Mouse (Mus musculus): ENCODE results near the gene Ttc24. TPM values are rescaled to one million over a fixed set of nuclear protein-coding genes. Genes with fewer than 3 reads are reported as not detected.
A peak's percentile ranks its signal among the peaks of the same experiment; 100 is the strongest.

Ttc24 gene
- total and polyA plus RNA-seq, 2 experiments from 2014 or later: not detected

GRCm38 (mm10) chr3:88071783-88072182 lies 6.3 kb downstream of the Ttc24 start:
- no peaks in the 10 kb centered on the region for H3K27me3 ChIP-seq (ENCODE audit: control insufficient read depth, insufficient read depth, low read length)
- TF ChIP-seq EP300 (IDR thresholded peaks at IDR 0.05; ENCODE audit: low read depth) (no peak), CTCF (IDR thresholded peaks at IDR 0.05; ENCODE audit: low read depth) (peak; percentile 92)
- H3K4me1 ChIP-seq (ENCODE audit: control insufficient read depth, insufficient read depth): no peaks in the 10 kb centered on the region
- ATAC-seq (ENCODE audit: insufficient read depth, low read depth) (peak; percentile 72), DNase-seq (ENCODE audit: low spot score) (peak; percentile 71)
- 0% methylated on average over 5 of the region's 5 CpGs for WGBS
- H3K27ac ChIP-seq (ENCODE audit: low read depth): no peak overlapping the region
- no peaks in the 10 kb centered on the region for H3K36me3 ChIP-seq (replicated peaks; ENCODE audit: control insufficient read depth, insufficient read depth, low read length)
- H3K9me3 ChIP-seq (replicated peaks; ENCODE audit: control insufficient read depth, low read length): no peaks in the 10 kb centered on the region
- no peak overlapping the region for H3K4me2 ChIP-seq (ENCODE audit: low read depth, low read length)
- H3K4me3 ChIP-seq (ENCODE audit: low read depth, low read length): no peak overlapping the region
- H3K9ac ChIP-seq (replicated peaks; ENCODE audit: low read depth, low read length): no peak overlapping the region

- Histone ChIP-seq H3K4me3 (ENCODE audit: low read depth, low read length) (no peak overlapping the region), H3K9ac (replicated peaks; ENCODE audit: low read depth, low read length) (no peak overlapping the region), H3K4me2 (ENCODE audit: low read depth, low read length) (no peak overlapping the region), H3K27me3 (ENCODE audit: control insufficient read depth, insufficient read depth, low read length) (no peaks in the 10 kb centered on the region), H3K27ac (ENCODE audit: low read depth) (no peak overlapping the region), H3K9me3 (replicated peaks; ENCODE audit: control insufficient read depth, low read length) (no peaks in the 10 kb centered on the region), H3K36me3 (replicated peaks; ENCODE audit: control insufficient read depth, insufficient read depth, low read length) (no peaks in the 10 kb centered on the region), H3K4me1 (ENCODE audit: control insufficient read depth, insufficient read depth) (no peaks in the 10 kb centered on the region)
- no peak for ATAC-seq (ENCODE audit: insufficient read depth, low read depth)
- TF ChIP-seq CTCF (IDR thresholded peaks at IDR 0.05; ENCODE audit: low read depth) (no peak), EP300 (IDR thresholded peaks at IDR 0.05; ENCODE audit: low read depth) (no peak)
- no peak for DNase-seq (ENCODE audit: low spot score)
- WGBS: 10% methylated on average over 2 of the region's 2 CpGs
Observed at GRCm38 (mm10) chr3:88068386-88068785, 9.7 kb downstream of the Ttc24 start.

GRCm38 (mm10) chr3:88057902-88058696 lies 20.0 kb downstream of the Ttc24 start, which contains the start of gene Naxe:
Gene Naxe, minus strand, starts transcription at chr3:88058495.
- Histone ChIP-seq H3K27me3 (ENCODE audit: control insufficient read depth, insufficient read depth, low read length) (no peaks in the 10 kb centered on the region), H3K4me3 (ENCODE audit: low read depth, low read length) (peak within 1 kb of the TSS; percentile 99), H3K4me1 (ENCODE audit: control insufficient read depth, insufficient read depth) (peaks cover 9% of the 10 kb centered on the region), H3K4me2 (ENCODE audit: low read depth, low read length) (peak within 1 kb of the TSS; percentile 98), H3K36me3 (replicated peaks; ENCODE audit: control insufficient read depth, insufficient read depth, low read length) (peaks cover 26% of the 10 kb centered on the region), H3K9ac (replicated peaks; ENCODE audit: low read depth, low read length) (peak within 1 kb of the TSS; percentile 87), H3K27ac (ENCODE audit: low read depth) (peak within 1 kb of the TSS; percentile 66), H3K9me3 (replicated peaks; ENCODE audit: control insufficient read depth, low read length) (no peaks in the 10 kb centered on the region)
- TF ChIP-seq EP300 (IDR thresholded peaks at IDR 0.05; ENCODE audit: low read depth) (no peak), CTCF (IDR thresholded peaks at IDR 0.05; ENCODE audit: low read depth) (no peak)
- WGBS: under 1% methylated on average over 60 of the region's 60 CpGs
- peak; percentile 70 for DNase-seq (ENCODE audit: low spot score)
- peak; percentile 95 for ATAC-seq (ENCODE audit: insufficient read depth, low read depth)

GRCm38 (mm10) chr3:88057030-88057429 lies 21.1 kb downstream of the Ttc24 start:
- WGBS: 84% methylated on average over 6 of the region's 6 CpGs
- no peak overlapping the region for H3K4me3 ChIP-seq (ENCODE audit: low read depth, low read length)
- no peak overlapping the region for H3K27ac ChIP-seq (ENCODE audit: low read depth)
- H3K36me3 ChIP-seq (replicated peaks; ENCODE audit: control insufficient read depth, insufficient read depth, low read length): peaks cover 34% of the 10 kb centered on the region
- no peak for DNase-seq (ENCODE audit: low spot score)
- H3K27me3 ChIP-seq (ENCODE audit: control insufficient read depth, insufficient read depth, low read length): no peaks in the 10 kb centered on the region
- no peak for ATAC-seq (ENCODE audit: insufficient read depth, low read depth)
- H3K4me1 ChIP-seq (ENCODE audit: control insufficient read depth, insufficient read depth): peaks cover 9% of the 10 kb centered on the region
- peak overlapping the region; percentile 87; the same call in 1 of the 2 replicates for H3K9ac ChIP-seq (replicated peaks; ENCODE audit: low read depth, low read length)
- no peaks in the 10 kb centered on the region for H3K9me3 ChIP-seq (replicated peaks; ENCODE audit: control insufficient read depth, low read length)
- H3K4me2 ChIP-seq (ENCODE audit: low read depth, low read length): 0 out of 2 replicates have a peak overlapping the region, but pooled peaks have one; percentile 98
- TF ChIP-seq CTCF (IDR thresholded peaks at IDR 0.05; ENCODE audit: low read depth): no peak

- ATAC-seq (ENCODE audit: insufficient read depth, low read depth): no peak
- peaks cover 23% of the 10 kb centered on the region for H3K36me3 ChIP-seq (replicated peaks; ENCODE audit: control insufficient read depth, insufficient read depth, low read length)
Observed at GRCm38 (mm10) chr3:88049532-88049931, 28.6 kb downstream of the Ttc24 start.

More at GRCm38 (mm10) chr3:88049532-88049931, 28.6 kb downstream of the Ttc24 start:
- WGBS: 49% methylated on average over 3 of the region's 3 CpGs
- no peak overlapping the region for H3K9ac ChIP-seq (replicated peaks; ENCODE audit: low read depth, low read length)
- no peaks in the 10 kb centered on the region for H3K9me3 ChIP-seq (replicated peaks; ENCODE audit: control insufficient read depth, low read length)
- no peak overlapping the region for H3K4me2 ChIP-seq (ENCODE audit: low read depth, low read length)
- H3K4me1 ChIP-seq (ENCODE audit: control insufficient read depth, insufficient read depth): no peaks in the 10 kb centered on the region
- TF ChIP-seq EP300 (IDR thresholded peaks at IDR 0.05; ENCODE audit: low read depth): no peak
- TF ChIP-seq CTCF (IDR thresholded peaks at IDR 0.05; ENCODE audit: low read depth): no peak
- no peaks in the 10 kb centered on the region for H3K27me3 ChIP-seq (ENCODE audit: control insufficient read depth, insufficient read depth, low read length)
- no peak overlapping the region for H3K27ac ChIP-seq (ENCODE audit: low read depth)
- H3K4me3 ChIP-seq (ENCODE audit: low read depth, low read length): no peak overlapping the region
- no peak for DNase-seq (ENCODE audit: low spot score)
